Mouse (Mus musculus) embryonic fibroblast, embryonic 13.5 days (primary cell): ENCODE measurements around the gene 1700019D03Rik.

Source experiments
- CTCF ChIP-seq: IDR thresholded peaks from 2 replicates; pipeline ENCODE4 v1.5.1; 2011; ENCODE audit warnings: mild to moderate bottlenecking, control low read depth, low read length, moderate library complexity, borderline replicate concordance; ENCODE audit not compliant: insufficient read depth
- POLR2A ChIP-seq: IDR thresholded peaks from 2 replicates; pipeline ENCODE4 v1.6.1; 2011; ENCODE audit warnings: low read depth, mild to moderate bottlenecking, control low read depth, low read length, moderate library complexity

DNA sequence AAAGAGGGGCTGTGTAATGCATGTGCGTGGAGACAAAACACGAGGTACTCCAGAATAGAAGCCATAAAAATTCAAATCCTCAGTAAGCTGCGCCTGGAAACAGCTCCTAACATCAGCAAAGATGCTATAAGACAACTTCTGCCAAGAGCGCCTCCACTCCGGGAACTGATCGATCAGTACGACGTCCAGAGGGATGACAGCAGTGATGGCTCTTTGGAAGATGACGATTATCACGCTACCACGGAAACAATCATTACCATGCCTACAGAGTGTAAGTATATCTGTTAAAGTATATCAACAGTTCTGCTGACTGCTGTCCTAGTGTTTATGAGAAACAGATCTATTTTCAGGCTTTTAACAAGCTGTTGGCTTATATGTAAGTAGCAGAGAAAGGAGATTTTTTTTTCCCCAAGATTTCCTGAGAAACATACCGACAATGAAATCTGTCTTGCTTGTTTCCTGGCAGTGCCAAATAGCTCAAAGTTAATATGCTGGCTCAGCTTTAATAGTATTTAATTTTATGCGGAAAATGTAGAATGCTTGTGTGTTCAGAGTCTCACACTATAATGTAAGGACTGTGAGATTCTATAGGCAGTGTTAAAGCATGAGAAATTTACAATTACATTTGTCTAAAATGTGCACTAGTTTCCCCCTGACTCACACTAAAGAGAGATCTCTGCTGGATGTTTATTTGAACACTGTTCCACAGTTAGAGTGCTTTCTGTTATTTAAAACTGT, 42.1 kb upstream of the 1700019D03Rik start:
- TF ChIP-seq CTCF, result no peak
- TF ChIP-seq POLR2A, result no peak
